Mouse (Mus musculus) neutrophil, adult 59 days (primary cell): Measurements from ENCODE around the gene Gm5485. TPM values are rescaled to one million over a fixed set of nuclear protein-coding genes. Genes with fewer than 3 reads are reported as not detected.

Experiments
- total RNA-seq, 2 experiments: library from RNA; stranded (reverse); gene quantifications; 1 replicate in 1 of 2; 2 replicates in 1 of 2; pipeline ENCODE4 v1.2.4; 2023

The Gm5485 gene
- total RNA-seq, result not detected

DNA sequence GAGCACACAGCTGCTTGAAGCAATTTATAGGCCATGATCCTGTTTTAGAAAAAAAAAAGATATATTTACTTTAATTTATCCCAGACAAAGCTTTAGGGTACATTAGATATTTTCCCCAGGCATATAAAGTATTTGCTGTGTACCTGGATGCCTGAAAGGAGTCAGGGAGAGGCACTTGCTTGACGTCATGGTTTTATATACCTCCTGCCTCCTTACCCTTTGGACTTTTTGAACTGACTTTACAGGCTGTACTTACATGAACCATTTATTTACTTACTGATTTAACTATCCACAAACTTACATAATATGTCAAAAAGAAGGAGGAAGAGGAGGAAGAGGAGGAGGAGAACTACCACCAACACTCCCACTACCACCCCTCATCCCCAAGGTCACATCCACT lies at the start of gene Gm5485:
Gene Gm5485, minus strand, starts transcription at position 171 of the 400 bp plus-strand sequence.

DNA sequence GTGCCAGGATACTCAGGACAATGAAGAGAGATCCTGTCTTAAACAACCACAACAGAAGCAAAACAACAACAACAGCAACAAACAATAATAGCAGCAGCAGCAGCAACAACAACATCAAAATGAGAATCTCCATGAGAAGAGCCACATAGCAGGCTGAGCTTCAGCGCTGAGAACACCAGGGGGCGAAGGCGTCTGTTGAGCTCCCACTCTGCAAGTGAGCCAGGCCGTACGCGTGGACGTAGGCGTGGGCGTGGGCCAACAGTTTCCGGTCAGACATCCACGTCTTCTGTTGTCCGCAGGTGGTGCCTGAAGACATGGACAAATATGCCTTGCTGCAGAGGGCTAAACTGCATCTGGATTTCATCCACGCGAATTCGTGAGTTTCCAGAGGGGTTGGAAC lies 18.8 kb upstream of the Gm5485 start, which contains the start of gene Morc1:
Gene Morc1, plus strand, starts transcription at position 211 of the 400 bp plus-strand sequence.

Other genes starting within 250 kb of the Gm5485 start
- not detected for gene Dppa4, start 128.7 kb downstream of the Gm5485 start, total RNA-seq
- not detected for gene Dppa2, start 108.5 kb downstream of the Gm5485 start, total RNA-seq
- not detected for gene Morc1, start 18.8 kb upstream of the Gm5485 start, total RNA-seq